Mouse (Mus musculus): ENCODE data around the gene Kalrn.

Kalrn gene

DNA sequence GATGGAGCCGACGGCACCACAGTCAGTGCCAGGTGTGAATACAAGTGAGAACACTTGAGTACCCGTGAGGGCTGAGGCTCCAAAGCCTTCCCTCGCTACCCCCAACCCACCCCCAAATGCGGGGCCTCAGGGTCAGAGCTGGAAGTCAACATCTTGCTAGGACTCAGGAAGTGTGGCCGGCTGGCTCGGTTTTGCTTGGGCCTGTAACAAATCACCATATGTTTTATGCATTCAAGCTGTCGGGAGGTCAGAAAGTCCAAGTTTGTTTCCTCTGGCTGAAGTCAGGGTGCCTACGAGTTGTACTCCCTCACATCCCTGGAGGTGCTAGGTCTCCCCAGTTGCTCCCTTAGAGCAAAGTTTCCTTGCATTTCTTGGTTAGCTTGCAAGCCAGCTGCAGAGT lies 633.7 kb downstream of the Kalrn start:
- in situ Hi-C loops (cut with MboI) = no loop called here

DNA sequence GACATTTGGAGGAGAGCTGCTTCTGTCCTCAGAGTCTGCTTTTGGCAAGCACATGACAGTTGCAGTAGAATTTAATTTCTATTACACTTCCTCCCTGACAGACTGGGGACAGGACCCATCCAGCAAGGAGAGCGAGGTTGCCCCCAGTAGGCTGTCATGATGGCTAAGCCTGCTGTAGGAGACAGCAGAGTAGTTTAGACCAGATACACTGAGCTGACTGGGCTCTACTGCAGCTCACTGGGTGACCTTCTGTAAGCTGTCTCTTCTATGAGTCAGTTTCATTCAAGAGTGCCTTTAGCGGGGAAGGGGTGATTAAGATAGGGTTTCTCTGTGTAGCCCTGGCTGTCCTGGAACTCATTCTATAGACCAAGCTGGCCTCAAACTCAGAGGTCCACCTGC lies 634.2 kb downstream of the Kalrn start:
- in situ Hi-C loops (cut with MboI) = no loop called here

DNA sequence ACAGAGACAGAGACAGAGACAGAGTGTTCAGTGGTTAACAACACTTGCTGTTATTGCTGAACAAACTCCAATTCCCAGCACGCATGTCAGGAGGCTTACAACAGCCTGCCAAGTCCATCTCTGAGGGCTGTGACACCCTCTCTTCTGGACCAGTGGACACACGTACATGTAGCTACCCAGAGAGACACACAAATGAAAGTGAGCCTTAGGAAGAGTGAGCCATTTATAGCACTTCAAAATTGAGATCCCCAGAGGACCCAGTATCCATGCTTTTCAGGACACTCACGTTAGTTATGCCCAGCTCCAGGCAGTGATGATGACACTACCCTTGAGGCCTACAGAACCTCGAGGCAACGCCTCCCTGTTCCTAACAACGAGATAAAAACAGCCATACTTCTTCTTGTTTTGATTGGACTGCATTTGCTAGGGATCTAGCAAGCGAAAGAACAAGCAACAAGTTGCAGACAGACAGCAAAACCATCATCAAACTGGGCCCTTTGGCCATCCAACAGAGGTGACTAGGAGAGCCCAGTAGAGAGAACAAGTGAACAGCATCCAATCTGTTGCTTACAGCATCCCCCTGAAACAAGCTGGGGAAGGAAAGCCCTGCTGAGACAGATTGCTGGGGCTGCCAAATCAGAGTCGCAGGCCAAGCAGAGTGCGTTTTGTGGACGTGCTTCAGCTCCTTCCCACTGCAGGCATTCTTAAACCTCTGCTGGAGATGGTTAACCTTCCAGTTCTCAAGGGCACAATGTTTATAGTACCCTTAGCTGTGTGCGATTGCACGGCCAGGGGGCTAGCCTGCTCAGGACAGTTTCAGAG lies 634.8 kb downstream of the Kalrn start:
- in situ Hi-C loops (cut with MboI) = no loop called here

DNA sequence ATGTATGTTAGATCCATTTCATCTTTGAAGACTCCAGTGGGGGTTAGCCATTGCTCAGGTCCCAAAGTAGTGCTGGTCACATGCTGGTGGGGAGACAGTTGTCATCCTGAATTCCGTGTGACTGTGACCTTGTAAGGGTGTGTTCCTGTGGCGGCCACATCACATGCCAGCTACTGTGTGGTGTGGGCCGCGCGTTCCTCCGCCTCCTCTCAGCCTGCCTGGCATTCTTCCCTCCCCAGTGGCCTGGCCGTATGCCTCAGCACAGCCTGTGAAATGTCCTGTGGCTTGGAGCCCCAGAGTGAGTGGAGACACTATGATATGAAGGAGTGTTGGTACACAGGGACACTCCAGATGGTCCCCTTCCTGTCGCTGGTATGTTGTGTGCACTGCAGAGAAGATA lies 635.8 kb downstream of the Kalrn start:
- in situ Hi-C loops (cut with MboI) = no loop called here

DNA sequence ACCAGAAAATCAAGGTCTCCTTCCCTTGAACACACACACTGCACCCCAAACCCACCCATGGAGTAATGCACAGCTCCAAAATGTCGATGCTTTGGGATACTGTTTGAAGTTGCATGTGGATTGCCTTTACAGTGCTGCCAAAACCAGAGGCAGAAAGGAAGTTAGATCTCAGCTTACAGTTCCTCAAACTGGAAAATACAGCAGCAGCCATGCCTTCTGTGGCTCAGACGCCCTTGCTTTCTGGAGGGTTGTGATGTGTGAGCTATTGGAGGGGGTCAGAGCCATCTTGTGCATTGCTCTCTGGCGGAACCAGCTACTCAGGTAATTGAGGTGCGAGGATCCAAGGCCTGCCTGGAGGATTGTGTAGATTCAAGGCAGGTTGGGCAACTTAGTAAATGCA lies 636.4 kb downstream of the Kalrn start:
- in situ Hi-C loops (cut with MboI) = no loop called here

DNA sequence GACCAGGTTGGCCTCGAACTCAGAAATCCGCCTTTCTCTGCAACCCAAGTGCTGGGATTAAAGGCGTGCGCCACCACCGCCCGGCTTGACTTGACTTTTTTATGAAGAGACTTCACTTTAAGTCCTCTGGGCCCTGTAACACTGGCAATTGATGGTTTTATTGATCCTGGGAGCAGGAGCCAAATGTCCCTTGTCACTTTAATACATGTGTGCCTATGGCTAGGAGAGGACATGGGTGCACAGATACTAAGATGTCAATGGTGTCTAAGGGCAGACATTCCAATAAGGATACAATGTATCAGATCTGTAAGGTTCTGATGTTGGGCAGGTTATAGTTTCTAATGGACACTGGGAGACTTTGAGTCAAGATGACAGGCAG lies 637.9 kb downstream of the Kalrn start:
- in situ Hi-C loops (cut with MboI) = no loop called here

DNA sequence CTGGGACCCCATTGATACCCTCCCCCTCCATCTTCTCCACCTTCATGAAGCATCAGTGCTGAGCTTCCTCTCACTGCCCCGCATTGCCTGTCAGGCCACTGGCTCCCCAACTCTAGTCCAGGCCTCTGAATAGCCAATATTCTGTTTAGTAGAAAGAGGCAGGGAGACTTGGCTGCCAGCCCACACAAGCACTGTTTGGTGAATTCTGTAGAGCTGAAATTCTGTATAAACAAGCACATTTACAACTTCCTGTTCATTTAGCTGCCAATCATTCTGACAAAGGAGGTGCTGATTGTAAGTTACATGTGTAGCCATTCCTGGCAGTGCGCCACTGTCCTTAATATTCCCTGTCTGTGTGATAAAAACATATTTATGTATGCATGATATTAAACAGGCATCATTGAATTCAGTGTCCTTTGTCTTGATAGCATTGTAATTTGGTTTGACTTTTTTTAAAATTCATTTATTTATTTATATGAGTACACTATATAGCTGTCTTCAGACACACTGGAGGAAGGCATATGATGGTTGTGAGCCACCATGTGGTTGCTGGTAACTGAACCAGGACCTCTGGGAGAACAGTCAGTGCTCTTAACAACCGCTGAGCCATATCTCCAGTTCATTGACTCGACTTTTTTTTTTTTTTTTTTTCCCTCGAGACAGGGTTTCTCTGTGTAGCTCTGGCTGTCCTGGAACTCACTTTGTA lies 638.5 kb downstream of the Kalrn start:
- in situ Hi-C loops (cut with MboI) = no loop called here

DNA sequence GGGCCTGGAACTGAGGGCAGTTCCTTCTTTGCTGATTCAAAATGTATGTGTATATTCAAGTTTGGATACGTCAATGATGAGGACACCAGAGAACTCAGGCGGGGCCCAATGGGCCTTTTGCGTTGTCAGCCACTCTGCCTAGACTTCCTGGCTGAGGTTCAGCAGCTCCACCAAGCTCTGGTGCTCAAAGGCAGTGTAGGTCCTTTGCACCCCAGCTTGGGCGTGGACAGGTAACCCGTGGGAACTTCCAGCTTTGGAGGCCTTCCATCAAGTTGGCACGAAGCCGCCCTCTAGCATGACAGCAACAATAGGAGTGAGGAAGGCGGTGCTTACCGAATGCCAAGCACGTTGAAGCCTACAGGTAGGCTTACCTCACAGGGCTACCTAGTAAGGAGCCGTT lies 639.9 kb downstream of the Kalrn start:
- in situ Hi-C loops (cut with MboI) = no loop called here

DNA sequence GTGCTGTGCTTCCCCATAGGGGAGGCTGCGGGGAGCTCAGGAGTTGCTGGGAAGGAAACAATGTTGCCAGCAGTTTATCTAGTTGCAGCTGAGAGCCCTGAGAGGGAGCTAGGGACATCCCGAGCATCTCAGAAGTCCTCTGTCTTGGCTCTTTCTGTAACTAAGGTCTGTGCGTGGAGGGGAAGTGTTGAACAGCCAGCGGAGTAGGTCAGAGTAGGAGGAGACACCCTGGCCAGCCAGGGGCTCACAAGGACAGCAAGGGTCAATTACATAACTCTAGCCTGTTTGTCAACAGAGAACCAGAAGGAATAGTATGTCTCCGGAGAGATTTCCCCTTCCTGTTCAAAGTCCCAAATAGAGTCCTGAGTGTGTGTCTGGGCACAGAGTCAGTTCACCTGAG lies 641.2 kb downstream of the Kalrn start:
- in situ Hi-C loops (cut with MboI) = no loop called here

DNA sequence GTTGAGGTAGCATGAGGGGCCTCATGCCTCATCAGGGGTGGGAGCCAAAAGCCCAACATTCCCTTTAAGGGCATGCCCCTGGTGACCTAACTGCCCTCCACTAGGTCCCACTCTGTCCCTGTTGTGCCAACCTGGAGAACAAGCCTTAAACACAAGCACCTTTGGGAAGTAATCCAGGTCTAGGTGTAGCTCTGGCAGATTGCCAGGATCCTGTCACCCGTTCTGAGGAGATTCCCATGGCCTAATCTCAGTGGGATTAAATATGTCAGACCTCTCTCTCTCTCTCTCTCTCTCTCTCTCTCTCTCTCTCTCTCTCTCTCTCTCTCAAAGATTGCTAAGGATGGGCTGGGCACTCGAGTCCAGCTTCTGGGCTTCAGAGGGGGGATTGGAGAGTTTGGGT lies 641.6 kb downstream of the Kalrn start:
- in situ Hi-C loops (cut with MboI) = no loop called here

DNA sequence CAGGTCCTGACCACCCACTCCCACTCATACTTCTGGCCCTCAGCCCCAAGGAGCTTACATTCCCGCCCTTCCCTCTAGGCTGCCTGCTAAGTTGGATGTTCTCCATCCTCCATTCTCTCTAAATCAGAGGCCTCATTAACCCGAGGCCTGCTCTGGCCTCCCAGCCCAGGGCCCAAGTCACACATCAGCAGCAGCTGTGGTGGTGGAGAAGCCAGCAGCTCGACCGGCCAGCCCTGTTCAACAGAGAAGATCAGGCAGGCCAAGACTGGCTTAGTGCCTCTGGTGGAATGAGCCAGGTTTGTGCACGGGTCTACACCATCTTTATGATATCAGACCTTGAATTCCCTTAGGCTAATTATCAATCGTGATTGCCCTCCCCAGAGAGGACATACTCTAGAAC lies 642.5 kb downstream of the Kalrn start:
- in situ Hi-C loops (cut with MboI) = no loop called here

DNA sequence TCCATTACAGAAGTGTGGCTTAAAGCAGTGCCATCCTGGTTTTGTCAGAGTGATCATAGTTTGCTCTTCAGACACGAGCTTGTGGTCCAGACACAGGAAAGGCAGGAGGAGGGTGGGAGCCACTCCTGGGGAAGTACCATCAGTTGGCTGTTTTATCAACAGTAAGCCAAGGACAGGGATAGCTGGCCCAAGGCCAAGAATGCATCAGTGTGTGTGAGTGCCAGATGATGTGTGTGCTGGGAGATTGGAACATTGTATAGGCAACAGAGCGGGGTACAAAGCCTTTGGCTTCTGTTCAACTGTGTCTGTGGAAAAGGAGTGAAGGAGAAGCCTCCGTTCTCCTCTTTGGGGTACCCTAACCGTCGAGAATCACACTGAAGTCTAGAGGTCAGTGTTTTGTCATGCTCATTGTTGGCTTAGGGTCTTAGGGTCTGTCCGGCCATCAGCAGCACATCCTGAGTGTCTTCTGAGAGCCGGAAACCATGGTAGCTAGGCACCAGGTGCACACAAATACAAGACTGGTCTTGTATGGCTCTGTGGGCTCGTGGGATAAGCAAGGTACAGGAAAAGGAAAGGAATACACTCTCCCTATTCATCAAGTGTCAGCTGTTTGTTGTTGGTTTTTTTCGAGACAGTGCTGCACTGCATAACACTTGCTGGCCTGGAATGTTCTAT lies 644.4 kb downstream of the Kalrn start:
- in situ Hi-C loops (cut with MboI) = no loop called here

DNA sequence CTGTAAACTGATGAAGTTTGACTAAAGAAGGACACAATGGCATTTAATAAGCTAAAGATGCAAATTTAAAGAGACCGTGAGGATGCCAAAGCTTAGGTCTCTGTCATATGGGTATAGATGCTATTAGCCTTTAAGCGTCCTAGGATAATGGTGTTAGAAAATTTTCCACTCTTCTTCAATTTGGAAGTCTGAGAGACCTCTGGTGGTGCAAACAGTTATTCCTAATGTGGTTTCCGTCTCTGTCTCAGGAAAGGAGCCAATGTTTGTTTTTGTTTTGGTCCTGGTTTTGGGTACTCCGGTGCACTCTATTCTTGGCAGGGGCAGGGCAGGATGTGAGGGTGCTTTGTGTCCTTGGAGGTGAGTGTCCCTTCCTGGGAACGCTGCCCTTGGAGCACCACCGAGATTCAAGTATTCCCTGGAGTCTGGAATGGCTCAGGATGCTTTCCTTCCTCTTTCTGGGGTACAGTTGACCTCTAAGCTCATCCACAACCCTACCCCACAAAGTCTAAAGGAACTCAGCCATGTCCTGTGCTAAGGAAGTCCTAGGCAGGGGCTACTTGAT lies 646.0 kb downstream of the Kalrn start:
- in situ Hi-C loops (cut with MboI) = no loop called here

DNA sequence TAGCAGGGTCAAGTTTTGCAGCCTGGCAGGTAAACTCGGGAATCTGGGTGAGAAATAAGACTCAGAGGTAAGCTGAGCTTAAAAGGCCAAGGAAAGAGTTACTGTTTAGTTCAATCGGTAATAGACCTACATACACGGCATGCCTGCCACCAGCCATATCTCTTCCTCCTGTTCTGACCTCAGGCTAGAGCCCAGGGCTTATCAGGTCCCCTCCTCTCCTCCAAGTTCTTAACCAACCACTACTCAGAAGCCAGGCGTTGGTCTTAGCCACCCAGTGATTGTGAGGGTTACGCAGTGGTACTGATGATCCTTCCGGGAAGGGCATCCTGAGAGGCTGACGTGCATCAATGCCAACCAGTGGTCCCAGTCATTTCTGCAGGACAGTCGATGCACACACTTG lies 649.6 kb downstream of the Kalrn start:
- in situ Hi-C loops (cut with MboI) = no loop called here

DNA sequence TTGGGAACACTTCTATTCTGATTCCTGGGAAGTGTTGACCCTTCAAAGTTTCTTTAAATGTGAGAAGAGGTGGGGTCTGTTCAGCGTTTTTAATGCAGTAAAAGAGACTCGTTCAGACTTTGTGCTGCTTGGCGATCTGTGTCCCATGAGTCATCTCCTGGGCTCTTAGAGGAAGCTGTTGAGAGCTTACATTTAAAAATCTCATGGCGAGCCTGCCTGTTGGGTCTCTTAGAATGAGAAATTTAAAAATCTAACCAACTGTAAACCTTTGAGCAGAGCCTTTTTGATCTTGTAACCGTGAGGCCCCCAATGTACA lies 650.4 kb downstream of the Kalrn start:
- in situ Hi-C loops (cut with MboI) = no loop called here

DNA sequence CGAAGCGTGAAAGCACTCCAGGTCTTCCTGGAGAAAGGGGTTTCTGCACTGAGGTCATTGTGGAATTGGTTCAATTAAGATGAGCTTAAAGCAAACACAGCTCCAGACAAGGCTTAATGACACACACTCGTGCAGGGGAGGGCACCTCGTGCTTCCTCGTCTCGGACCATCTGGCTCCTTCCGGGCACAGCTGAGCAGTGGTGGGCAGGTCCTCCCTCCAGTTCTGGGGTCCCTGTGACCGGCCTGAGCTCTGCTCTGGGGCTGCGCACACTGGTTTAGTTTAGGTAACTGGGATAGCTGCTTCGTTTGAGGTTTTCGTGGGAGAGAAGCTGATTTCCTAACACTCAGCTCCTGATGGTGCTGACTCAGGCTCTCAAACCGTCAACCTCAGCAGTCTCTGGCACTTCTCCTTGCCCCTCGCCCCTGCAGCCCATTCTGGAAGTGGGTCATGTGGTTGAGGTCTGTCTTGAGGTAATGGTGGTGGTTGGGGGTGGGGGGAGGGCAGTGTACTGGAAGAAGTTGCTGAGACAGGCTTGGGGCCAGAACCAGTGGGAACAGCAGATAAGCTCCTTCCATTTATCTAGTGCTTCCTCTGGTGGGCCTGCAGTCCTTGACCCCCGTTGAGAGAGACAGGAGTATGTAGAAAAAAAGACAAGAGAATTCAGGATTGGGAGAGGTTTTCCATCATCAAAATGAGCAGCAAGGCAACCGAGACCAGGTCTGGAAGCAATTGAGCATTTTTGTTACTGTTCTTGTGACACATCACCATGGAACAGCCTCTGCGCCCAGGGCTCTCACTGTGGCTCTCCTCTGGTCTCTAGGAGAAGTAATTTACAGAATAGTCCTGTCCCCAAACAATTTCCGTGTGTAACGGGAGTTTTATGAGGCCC lies 651.0 kb downstream of the Kalrn start:
- in situ Hi-C loops (cut with MboI) = no loop called here

DNA sequence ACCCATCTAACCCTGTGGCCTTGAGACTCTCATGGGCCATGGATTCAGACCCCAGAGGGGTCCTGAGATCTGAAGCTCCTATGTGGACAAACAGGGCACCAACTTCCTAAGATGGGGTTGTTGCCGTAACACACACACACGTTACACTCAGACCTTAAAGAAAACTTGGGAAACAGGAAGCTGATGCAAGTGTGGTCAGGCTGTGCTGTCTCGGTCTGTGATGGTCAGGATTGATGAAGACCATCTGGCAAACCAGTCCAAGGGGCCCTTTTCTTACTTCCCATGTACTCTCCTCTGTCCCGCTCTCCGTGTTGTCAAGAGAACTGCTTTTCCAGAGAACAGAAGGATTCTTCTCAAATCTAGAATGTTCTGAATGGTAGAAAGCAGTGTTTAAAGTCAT lies 651.8 kb downstream of the Kalrn start:
- in situ Hi-C loops (cut with MboI) = no loop called here
